Mouse (Mus musculus): ENCODE results near the gene Aqp6. TPM values are rescaled to one million over a fixed set of nuclear protein-coding genes. Genes with fewer than 3 reads are reported as not detected.

Aqp6 gene
- polyA plus RNA-seq, 1 experiment from 2014 or later = not detected

DNA sequence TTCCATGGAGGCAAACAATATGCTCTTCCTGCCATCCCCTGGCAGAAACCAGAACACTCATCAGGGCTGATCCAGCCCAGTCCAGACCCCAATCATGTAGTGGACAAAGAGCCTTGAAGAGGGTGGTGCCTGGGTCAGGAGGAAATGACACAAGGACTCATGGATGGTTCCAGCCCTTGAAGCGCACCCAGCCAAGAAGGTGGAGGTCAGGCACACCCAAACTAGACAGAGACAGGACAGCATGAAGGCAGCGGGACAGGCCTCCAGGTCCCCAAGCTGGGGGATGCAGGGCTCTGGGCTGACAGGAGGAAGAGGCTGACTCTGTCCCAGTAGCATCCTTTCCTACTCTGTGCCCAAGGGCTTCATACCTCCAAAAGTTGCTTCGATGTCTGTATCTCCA, 14.7 kb upstream of the Aqp6 start:
- Histone ChIP-seq H3K4me3 (no peak overlapping the region), H3K27me3 (replicated peaks; ENCODE audit: low read depth, poor library complexity, severe bottlenecking) (peaks cover 100% of the 10 kb centered on the region), H3K36me3 (replicated peaks) (no peaks in the 10 kb centered on the region), H3K27ac (replicated peaks) (no peak overlapping the region), H3K4me1 (peaks cover 48% of the 10 kb centered on the region), H3K9me3 (no peaks in the 10 kb centered on the region)
- 88% methylated on average over 3 of the region's 3 CpGs for WGBS
- DNase-seq (ENCODE audit: low spot score) = no peak

DNA sequence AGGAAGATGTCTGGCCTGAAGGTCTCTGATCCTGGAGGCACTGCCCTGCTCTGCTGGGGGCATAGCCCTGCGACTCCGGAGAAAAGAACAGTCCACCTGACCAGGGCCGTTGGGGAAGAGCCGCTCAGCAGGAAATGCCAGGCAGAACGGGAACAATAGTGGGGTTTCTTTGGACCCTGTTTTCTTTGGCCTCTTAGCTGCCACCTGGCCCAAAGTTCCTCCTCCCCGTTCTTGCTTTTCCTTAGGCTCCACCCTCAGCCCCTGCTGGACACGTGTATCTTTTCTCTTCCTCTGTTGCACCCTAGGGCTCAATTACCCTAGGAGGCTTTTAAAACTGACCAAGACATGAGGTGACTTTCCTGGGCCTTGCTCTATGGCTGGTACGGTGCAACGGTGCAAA, 12.0 kb upstream of the Aqp6 start:
- peaks cover 33% of the 10 kb centered on the region for H3K4me1 ChIP-seq
- no peak for DNase-seq (ENCODE audit: low spot score)

DNA sequence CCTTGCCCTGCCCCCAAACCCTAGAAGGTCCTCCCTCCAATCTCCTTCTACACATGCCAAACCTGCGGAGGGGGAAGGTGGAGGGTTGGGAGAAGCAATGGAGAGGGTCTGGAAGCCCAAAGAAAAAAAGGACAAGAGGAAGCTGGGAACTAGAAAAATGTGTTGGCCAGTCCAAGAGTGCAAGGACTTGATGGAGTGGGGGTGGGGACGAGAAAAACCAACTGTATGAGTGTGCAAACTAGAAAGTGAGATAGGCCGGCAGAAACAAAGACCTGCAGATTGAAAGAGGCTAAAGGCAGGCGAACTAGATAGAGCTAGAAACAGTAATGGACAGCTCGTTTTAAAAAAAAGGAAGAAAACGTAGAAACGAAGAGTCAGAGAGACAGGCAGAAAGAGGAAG, 11.5 kb upstream of the Aqp6 start:
- Histone ChIP-seq H3K4me3 (no peak overlapping the region), H3K27ac (replicated peaks) (no peak overlapping the region), H3K9me3 (no peaks in the 10 kb centered on the region), H3K36me3 (replicated peaks) (no peaks in the 10 kb centered on the region), H3K4me1 (peaks cover 29% of the 10 kb centered on the region), H3K27me3 (replicated peaks; ENCODE audit: low read depth, poor library complexity, severe bottlenecking) (peaks cover 100% of the 10 kb centered on the region)
- no peak for DNase-seq (ENCODE audit: low spot score)
- 18% methylated on average over 7 of the region's 7 CpGs for WGBS

More for the DNA sequence above, 12.0 kb upstream of the Aqp6 start:
- Histone ChIP-seq H3K27me3 (replicated peaks; ENCODE audit: low read depth, poor library complexity, severe bottlenecking) (peaks cover 100% of the 10 kb centered on the region), H3K27ac (replicated peaks) (no peak overlapping the region), H3K36me3 (replicated peaks) (no peaks in the 10 kb centered on the region), H3K4me3 (no peak overlapping the region), H3K9me3 (no peaks in the 10 kb centered on the region)
- 3% methylated on average over 9 of the region's 9 CpGs for WGBS

DNA sequence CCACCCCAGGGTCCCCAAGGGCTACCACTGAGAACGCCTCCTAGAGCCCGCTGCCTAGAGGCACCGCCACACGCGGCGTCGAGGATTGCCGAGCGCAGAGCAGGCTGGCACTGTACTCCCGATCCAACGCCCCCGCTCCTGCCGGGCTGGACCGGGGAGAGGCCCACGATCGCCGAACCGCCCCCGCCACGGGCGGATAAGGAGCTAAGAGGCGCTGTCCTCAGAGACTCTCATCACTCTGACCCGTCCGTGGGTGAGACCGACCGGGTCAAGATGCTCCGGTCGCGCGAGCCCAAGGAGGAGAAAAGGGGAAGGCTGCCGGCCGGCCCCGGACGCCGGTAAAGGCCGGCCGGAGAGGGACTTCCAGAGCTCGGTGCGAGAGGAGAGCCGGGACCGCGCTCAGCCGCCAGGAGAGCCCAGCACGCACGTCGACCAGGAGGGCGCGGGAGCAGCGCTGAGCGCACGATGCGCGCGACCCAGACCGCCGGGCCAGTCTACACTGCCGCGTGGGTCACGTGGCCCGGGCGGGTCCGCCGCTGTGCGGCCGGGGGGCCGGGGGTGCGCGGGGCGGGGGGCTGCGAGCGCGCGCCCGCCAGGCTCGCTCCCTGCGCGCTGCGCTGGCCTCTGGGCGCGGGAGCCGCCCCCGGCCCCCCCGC, 10.6 kb upstream of the Aqp6 start, which contains the start of gene Aqp5:
Gene Aqp5, plus strand, starts transcription at position 354 of the 656 bp plus-strand sequence.
- Histone ChIP-seq H3K36me3 (replicated peaks) (no peaks in the 10 kb centered on the region), H3K9me3 (no peaks in the 10 kb centered on the region), H3K27ac (replicated peaks) (no peak within 1 kb of the TSS), H3K27me3 (replicated peaks; ENCODE audit: low read depth, poor library complexity, severe bottlenecking) (peaks cover 100% of the 10 kb centered on the region), H3K4me1 (peaks cover 21% of the 10 kb centered on the region), H3K4me3 (peak within 1 kb of the TSS; percentile 55)
- DNase-seq (ENCODE audit: low spot score) = peak; percentile 62
- WGBS = 2% methylated on average over 76 of the region's 83 CpGs

DNA sequence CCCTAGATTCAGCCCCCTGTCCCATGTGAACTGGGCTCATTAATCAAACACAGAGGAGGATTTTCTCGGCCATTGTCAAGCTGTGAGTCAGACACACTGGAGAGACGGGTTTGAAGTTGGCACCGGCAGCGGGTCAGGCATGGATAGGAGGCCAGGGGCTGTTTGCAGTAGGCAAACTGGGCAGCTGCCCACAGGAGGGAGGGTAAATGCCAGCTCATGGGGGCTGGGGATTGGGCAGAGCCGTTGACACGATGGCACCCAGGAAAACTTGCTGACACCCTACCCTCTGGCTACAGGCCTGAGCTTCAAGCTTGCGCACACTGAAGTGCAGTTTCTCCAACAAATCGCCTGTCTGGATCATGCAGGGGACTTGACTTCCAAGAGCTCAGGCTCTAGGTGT, 9.0 kb upstream of the Aqp6 start:
- H3K4me1 ChIP-seq = peaks cover 36% of the 10 kb centered on the region
- H3K9me3 ChIP-seq = no peaks in the 10 kb centered on the region
- no peak overlapping the region for H3K27ac ChIP-seq (replicated peaks)
- no peak overlapping the region for H3K4me3 ChIP-seq
- WGBS = 84% methylated on average over 8 of the region's 8 CpGs
- peaks cover 99% of the 10 kb centered on the region for H3K27me3 ChIP-seq (replicated peaks; ENCODE audit: low read depth, poor library complexity, severe bottlenecking)
- H3K36me3 ChIP-seq (replicated peaks) = no peaks in the 10 kb centered on the region
- no peak for DNase-seq (ENCODE audit: low spot score)

DNA sequence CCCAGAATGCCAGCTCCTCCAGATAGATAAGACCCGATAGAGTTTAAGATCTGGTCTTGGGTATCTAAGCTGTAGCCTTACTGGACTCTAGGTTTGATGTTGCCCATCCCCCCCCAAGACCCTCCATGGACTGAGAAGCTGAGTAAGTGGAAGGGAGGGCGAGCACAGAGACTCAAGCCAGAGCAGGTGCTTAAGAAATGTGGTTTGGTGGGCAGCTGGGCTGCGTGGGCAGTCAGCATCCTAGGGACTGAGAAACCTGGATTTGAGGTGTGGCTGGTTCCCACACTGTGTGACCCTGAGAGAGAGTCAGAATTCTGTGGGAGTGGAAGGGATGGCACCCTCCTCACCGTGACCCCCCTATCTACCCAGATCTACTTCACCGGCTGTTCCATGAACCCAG, 8.3 kb upstream of the Aqp6 start:
- H3K9me3 ChIP-seq = no peaks in the 10 kb centered on the region

DNA sequence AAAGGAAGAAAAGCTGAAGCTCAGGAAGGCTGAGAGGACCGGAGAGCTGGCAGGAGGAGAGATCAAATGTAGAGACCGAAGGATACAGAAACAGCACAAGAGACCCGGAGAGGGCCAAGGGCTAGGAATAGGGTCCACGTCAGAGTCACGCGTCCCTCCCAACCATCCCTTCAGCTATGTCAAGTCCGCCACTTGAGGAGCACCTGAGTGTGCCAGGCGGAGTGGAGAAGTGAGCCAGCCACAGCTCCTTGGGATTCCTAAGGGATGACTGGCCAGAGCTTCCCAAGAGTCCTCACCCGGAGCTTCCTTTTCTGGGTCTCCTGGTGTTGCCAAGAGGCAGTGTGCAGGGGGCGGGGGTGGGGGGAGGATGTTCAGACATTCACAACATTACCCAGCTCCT, 6.2 kb upstream of the Aqp6 start:
- Histone ChIP-seq H3K27ac (replicated peaks) (no peak overlapping the region), H3K4me1 (peaks cover 45% of the 10 kb centered on the region), H3K4me3 (no peak overlapping the region), H3K27me3 (replicated peaks; ENCODE audit: low read depth, poor library complexity, severe bottlenecking) (peaks cover 96% of the 10 kb centered on the region), H3K36me3 (replicated peaks) (no peaks in the 10 kb centered on the region), H3K9me3 (no peaks in the 10 kb centered on the region)
- 84% methylated on average over 10 of the region's 10 CpGs for whole genome bisulfite sequencing
- no peak for DNase-seq (ENCODE audit: low spot score)

More for the DNA sequence above, 8.3 kb upstream of the Aqp6 start:
- Histone ChIP-seq H3K4me1 (peaks cover 43% of the 10 kb centered on the region), H3K27ac (replicated peaks) (no peak overlapping the region), H3K27me3 (replicated peaks; ENCODE audit: low read depth, poor library complexity, severe bottlenecking) (peaks cover 99% of the 10 kb centered on the region), H3K36me3 (replicated peaks) (no peaks in the 10 kb centered on the region), H3K4me3 (no peak overlapping the region)
- 87% methylated on average over 5 of the region's 5 CpGs for WGBS
- DNase-seq (ENCODE audit: low spot score) = no peak

DNA sequence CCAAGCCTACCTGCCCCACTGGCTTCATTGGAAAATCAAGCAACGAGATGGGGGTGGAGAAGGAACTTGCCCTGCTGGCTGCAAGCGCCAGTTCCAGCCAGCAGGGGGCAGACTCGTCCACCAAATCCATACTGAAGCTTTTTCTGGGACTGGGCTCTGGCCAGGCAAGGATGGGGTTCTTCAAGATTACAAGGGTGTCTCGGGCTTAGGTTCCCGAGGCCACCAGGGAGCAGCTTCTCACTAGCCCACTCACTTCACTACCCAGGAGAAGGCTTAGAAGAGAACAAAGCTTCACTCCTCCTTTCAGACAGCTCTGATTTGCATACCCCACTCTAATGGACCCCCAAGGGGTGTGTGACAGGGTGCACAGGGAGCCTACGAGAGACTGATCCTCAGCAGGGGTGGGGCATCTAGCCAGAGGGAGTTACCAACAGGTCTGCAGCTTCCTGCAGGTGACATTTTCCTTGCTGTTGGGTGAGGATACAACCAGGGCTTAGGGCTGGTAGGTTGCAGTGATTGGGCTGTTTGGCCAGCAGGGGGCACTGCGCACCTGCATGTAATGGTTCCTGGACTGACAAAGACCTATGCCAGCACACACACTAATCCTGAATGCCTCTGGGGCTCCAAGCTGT, 5.0 kb upstream of the Aqp6 start:
- H3K27ac ChIP-seq (replicated peaks) = peak overlapping the region; percentile 35; the same call in 1 of the 2 replicates
- H3K4me1 ChIP-seq = peaks cover 48% of the 10 kb centered on the region
- peak; percentile 91 for DNase-seq (ENCODE audit: low spot score)
- peaks cover 96% of the 10 kb centered on the region for H3K27me3 ChIP-seq (replicated peaks; ENCODE audit: low read depth, poor library complexity, severe bottlenecking)
- WGBS = 1% methylated on average over 7 of the region's 7 CpGs
- H3K9me3 ChIP-seq = no peaks in the 10 kb centered on the region
- no peak overlapping the region for H3K4me3 ChIP-seq
- H3K36me3 ChIP-seq (replicated peaks) = no peaks in the 10 kb centered on the region

DNA sequence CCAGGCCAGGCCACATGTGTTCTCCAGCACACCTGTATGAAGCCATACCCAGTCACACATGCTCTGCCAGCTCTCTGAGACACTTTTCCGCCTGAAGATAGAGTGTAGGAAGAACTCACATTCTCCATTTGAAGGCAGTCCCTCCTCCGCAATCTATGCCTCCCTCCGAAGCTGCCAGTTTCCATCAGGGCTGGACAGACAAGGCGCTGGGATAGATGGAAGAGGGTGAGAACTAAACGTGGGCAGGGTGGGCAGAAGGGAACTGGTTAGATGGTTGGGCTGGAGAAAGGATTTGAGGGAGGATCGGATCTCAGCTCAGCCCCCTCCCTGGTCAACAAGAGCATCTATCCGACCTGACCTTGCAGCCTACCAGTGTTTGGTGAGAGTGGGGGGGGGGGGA, 4.4 kb upstream of the Aqp6 start:
- no peak overlapping the region for H3K27ac ChIP-seq (replicated peaks)
- H3K4me3 ChIP-seq = no peak overlapping the region
- DNase-seq (ENCODE audit: low spot score) = no peak
- H3K27me3 ChIP-seq (replicated peaks; ENCODE audit: low read depth, poor library complexity, severe bottlenecking) = peaks cover 96% of the 10 kb centered on the region
- WGBS = 56% methylated on average over 7 of the region's 7 CpGs
- no peaks in the 10 kb centered on the region for H3K9me3 ChIP-seq
- no peaks in the 10 kb centered on the region for H3K36me3 ChIP-seq (replicated peaks)
- peaks cover 54% of the 10 kb centered on the region for H3K4me1 ChIP-seq

DNA sequence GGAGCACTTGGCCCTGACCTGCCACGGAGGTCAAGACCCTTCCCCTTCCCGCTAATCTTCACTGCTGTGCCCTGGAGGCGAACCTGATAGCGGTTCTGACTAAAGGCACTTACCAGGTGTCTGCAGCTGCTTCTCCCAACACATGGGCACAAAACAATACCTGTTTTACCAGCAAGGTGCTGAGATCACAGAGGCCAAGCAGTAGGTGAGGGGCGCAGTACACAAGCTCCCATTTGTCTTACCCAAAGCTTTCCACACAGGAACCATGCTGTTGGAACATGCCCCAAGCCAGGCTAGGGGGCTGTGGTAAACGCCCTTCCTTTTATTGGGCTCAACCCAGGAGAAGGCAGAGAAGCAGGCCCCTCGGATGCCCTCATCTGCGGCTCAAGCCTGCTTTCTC, 3.6 kb upstream of the Aqp6 start:
- DNase-seq (ENCODE audit: low spot score) = no peak
- H3K27ac ChIP-seq (replicated peaks) = no peak overlapping the region
- peaks cover 62% of the 10 kb centered on the region for H3K4me1 ChIP-seq

DNA sequence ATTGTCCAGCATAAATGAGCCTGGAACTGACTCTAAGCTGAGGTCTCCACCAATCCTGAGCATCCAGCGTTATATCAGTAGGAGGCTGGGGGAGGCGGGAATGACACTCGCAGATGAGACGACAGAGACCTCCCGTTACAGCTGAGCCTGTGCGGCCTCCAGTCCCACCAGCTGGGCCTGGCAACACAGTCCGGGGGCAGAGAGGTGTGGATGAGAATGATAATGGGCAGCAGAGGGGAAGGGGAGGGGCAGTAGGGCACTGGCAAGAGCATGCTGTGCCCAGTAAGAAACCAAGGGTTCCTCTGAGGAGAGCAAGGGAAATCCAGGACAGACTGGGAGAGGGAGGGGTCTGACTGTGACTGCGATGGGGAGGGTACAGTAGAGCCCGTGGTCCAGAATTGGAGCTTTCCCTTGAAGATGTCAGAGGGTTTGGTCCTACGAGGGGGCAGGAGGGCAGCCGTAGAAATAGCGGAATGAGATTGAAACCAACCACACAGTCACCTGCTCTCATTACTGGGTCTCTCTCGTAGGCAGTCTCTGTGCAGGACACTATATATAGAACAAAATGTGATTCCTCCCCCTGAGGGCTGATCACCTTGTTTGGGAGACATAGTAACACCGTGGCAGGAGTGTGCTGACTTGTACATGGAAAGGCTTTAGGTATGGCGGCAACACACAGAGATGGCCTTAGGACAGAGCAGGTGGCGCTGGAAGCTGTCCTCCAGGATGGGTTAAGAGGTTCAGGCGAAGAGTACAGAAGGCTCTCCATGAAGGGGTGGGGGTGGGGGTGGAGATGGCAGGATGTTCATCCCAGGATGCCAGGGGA, 1.7 kb upstream of the Aqp6 start:
- peaks cover 96% of the 10 kb centered on the region for H3K27me3 ChIP-seq (replicated peaks; ENCODE audit: low read depth, poor library complexity, severe bottlenecking)
- H3K4me1 ChIP-seq = peaks cover 79% of the 10 kb centered on the region
- WGBS = 57% methylated on average over 17 of the region's 17 CpGs

More for the DNA sequence above, 3.6 kb upstream of the Aqp6 start:
- H3K36me3 ChIP-seq (replicated peaks) = no peaks in the 10 kb centered on the region
- no peaks in the 10 kb centered on the region for H3K9me3 ChIP-seq
- peaks cover 96% of the 10 kb centered on the region for H3K27me3 ChIP-seq (replicated peaks; ENCODE audit: low read depth, poor library complexity, severe bottlenecking)
- no peak overlapping the region for H3K4me3 ChIP-seq
- 38% methylated on average over 8 of the region's 8 CpGs for WGBS

DNA sequence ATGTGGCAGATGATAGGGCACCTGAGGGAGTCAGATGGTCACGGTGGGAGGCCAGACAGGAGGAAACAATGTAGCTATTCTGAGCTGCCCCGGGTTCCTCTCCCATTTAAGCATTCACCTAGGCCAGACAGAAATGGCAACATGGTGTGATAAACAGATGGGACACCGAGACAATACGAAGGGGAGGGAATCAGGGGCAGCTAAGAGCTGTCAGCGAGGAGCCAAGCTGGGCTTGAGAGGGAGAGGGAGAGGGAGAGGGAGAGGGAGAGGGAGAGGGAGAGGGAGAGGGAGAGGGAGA, 572 bp downstream of the Aqp6 start:
- Histone ChIP-seq H3K27me3 (replicated peaks; ENCODE audit: low read depth, poor library complexity, severe bottlenecking) (peaks cover 97% of the 10 kb centered on the region), H3K4me1 (peaks cover 79% of the 10 kb centered on the region), H3K4me3 (no peak overlapping the region), H3K27ac (replicated peaks) (no peak overlapping the region), H3K9me3 (no peaks in the 10 kb centered on the region), H3K36me3 (replicated peaks) (no peaks in the 10 kb centered on the region)
- DNase-seq (ENCODE audit: low spot score) = no peak
- 23% methylated on average over 5 of the region's 5 CpGs for WGBS

More for the DNA sequence above, 1.7 kb upstream of the Aqp6 start:
- Histone ChIP-seq H3K36me3 (replicated peaks) (no peaks in the 10 kb centered on the region), H3K27ac (replicated peaks) (no peak overlapping the region), H3K4me3 (no peak overlapping the region), H3K9me3 (no peaks in the 10 kb centered on the region)
- no peak for DNase-seq (ENCODE audit: low spot score)
